Mouse (Mus musculus): ENCODE data around the gene Olfr603. TPM values are rescaled to one million over a fixed set of nuclear protein-coding genes. Genes with fewer than 3 reads are reported as not detected.

Olfr603 gene
- polyA plus RNA-seq, 1 experiment = not detected

DNA sequence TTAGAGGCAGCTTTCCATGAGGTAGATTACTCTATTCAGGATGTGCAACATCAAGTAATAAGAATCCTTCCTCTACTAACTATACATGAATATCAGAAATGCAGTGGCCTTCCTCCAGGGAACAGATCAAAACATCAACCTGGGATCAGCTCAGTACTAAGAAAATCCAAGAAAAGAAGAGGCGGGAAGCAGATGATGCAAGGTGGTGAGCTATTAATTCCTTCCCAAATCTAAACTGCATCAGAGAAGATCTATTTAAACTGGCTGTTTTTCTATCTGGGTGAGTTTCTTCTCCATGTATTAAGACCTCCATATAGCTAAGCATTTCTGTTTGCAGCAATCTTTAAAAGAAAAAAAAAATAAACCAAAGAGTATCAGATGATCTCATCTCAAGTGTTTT is 50.4 kb downstream of the Olfr603 start, which contains the start of gene Olfr599:
Olfr599 (plus strand) TSS at position 301 of the 400 bp plus-strand sequence.
- H3K36me3 ChIP-seq (ENCODE audit: control insufficient read depth, insufficient read depth, low read length) = no peaks in the 10 kb centered on the region
- 95% methylated on average over 1 of the region's 1 CpGs for WGBS
- no peak within 1 kb of the TSS for H3K4me3 ChIP-seq (ENCODE audit: control insufficient read depth, insufficient read depth, low read length)
- no peak for DNase-seq
- no peak within 1 kb of the TSS for H3K27ac ChIP-seq (ENCODE audit: control insufficient read depth, insufficient read depth, low read length)
- TF ChIP-seq POLR2A (IDR thresholded peaks at IDR 0.05; ENCODE audit: control insufficient read depth, extremely low read depth, insufficient read depth, low read length, poor library complexity) (no peak), CTCF (IDR thresholded peaks at IDR 0.05; ENCODE audit: borderline replicate concordance, control insufficient read depth, extremely low read depth, insufficient read depth, low read length, poor library complexity) (no peak)
- H3K27me3 ChIP-seq (ENCODE audit: control insufficient read depth, insufficient read depth, low read length) = no peaks in the 10 kb centered on the region
- H3K4me1 ChIP-seq (replicated peaks; ENCODE audit: control insufficient read depth, insufficient read depth, low read length) = no peaks in the 10 kb centered on the region

Other genes starting within 250 kb of the Olfr603 start
- not detected in 2 replicates for gene Olfr588-ps1, start 245.3 kb downstream of the Olfr603 start, polyA plus RNA-seq (2012; rRNA removed)
- gene Olfr589, start 229.8 kb downstream of the Olfr603 start, polyA plus RNA-seq (2012; rRNA removed) = not detected in 2 replicates
- not detected in 2 replicates for gene Olfr591, start 207.8 kb downstream of the Olfr603 start, polyA plus RNA-seq (2012; rRNA removed)
- gene Olfr592, start 201.4 kb downstream of the Olfr603 start, polyA plus RNA-seq (2012; rRNA removed) = not detected in 2 replicates
- gene Olfr593, start 174.3 kb downstream of the Olfr603 start, polyA plus RNA-seq (2012; rRNA removed) = not detected in 2 replicates
- gene Olfr594, start 169.2 kb downstream of the Olfr603 start, polyA plus RNA-seq (2012; rRNA removed) = not detected in 2 replicates
- not detected in 2 replicates for gene Usp17ld, start 133.7 kb downstream of the Olfr603 start, polyA plus RNA-seq (2012; rRNA removed)
- not detected in 2 replicates for gene Olfr596, start 80.5 kb downstream of the Olfr603 start, polyA plus RNA-seq (2012; rRNA removed)
- gene Olfr597, start 69.9 kb downstream of the Olfr603 start, polyA plus RNA-seq (2012; rRNA removed) = not detected in 2 replicates
- gene Olfr598, start 62.6 kb downstream of the Olfr603 start, polyA plus RNA-seq (2012; rRNA removed) = not detected in 2 replicates
- not detected in 2 replicates for gene Olfr599, start 50.3 kb downstream of the Olfr603 start, polyA plus RNA-seq (2012; rRNA removed)
- not detected in 2 replicates for gene Olfr600, start 36.5 kb downstream of the Olfr603 start, polyA plus RNA-seq (2012; rRNA removed)
- gene Olfr601, start 23.5 kb downstream of the Olfr603 start, polyA plus RNA-seq (2012; rRNA removed) = not detected in 2 replicates
- 0.13 TPM in 1 of 2 replicates, not detected in the other for gene Usp17lc, start 28.9 kb upstream of the Olfr603 start, polyA plus RNA-seq (2012; rRNA removed)
- not detected in 2 replicates for gene Olfr605, start 59.3 kb upstream of the Olfr603 start, polyA plus RNA-seq (2012; rRNA removed)
- gene Olfr606, start 62.9 kb upstream of the Olfr603 start, polyA plus RNA-seq (2012; rRNA removed) = not detected in 2 replicates
- gene Olfr607, start 78.0 kb upstream of the Olfr603 start, polyA plus RNA-seq (2012; rRNA removed) = not detected in 2 replicates
- not detected in 2 replicates for gene Olfr608, start 83.7 kb upstream of the Olfr603 start, polyA plus RNA-seq (2012; rRNA removed)
- gene Olfr609, start 111.9 kb upstream of the Olfr603 start, polyA plus RNA-seq (2012; rRNA removed) = not detected in 2 replicates
- gene Olfr610, start 125.9 kb upstream of the Olfr603 start, polyA plus RNA-seq (2012; rRNA removed) = not detected in 2 replicates
- not detected in 2 replicates for gene Olfr611, start 134.7 kb upstream of the Olfr603 start, polyA plus RNA-seq (2012; rRNA removed)
- gene Olfr612, start 156.5 kb upstream of the Olfr603 start, polyA plus RNA-seq (2012; rRNA removed) = not detected in 2 replicates
- not detected in 2 replicates for gene Olfr613, start 161.9 kb upstream of the Olfr603 start, polyA plus RNA-seq (2012; rRNA removed)
- gene Olfr615, start 169.9 kb upstream of the Olfr603 start, polyA plus RNA-seq (2012; rRNA removed) = not detected in 2 replicates
- not detected in 2 replicates for gene Olfr616, start 183.0 kb upstream of the Olfr603 start, polyA plus RNA-seq (2012; rRNA removed)
- not detected in 2 replicates for gene Olfr617, start 186.9 kb upstream of the Olfr603 start, polyA plus RNA-seq (2012; rRNA removed)
- not detected in 2 replicates for gene Olfr618, start 203.9 kb upstream of the Olfr603 start, polyA plus RNA-seq (2012; rRNA removed)
- gene Olfr619, start 214.4 kb upstream of the Olfr603 start, polyA plus RNA-seq (2012; rRNA removed) = not detected in 2 replicates
- not detected in 2 replicates for gene Olfr620, start 226.4 kb upstream of the Olfr603 start, polyA plus RNA-seq (2012; rRNA removed)

All from thymus, adult 2 months (tissue).